ENCODE assay signal across 8 mouse cellular contexts in the genomic region with DNA sequence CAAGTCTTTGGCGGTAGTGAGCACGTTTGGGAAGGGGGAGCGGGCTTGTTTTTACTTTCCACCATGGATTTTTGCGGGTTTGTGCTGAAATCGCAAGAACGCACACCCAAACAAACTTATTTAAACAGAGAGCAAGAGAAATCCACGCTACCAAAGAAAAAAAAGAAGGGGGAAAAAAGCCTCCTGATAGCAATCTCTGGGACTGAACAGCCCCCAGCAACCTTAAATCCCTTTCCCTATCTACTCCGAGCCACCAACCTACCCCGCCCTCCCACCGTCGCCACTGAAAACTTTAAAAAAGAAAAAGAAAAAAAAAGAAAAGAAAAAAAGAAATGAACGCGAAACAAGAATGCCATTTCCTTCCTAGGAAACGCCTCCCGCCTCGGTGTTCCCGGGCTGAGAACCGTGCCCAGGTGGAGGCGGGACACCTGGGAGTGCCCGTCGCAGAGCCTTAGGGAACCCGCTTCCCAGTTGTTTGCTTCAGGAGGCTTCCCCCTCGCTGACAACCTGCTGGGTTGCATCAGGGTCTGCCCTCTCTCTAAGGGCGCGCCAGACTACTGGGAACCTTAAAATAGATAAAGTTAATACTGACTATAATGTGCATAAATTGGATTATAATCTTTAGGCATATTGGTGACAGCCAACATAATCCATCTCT. TPM values are rescaled to one million over a fixed set of nuclear protein-coding genes. Genes with fewer than 3 reads are reported as not detected.
DNase-seq lines count a peak whose midpoint lies in the region; ATAC-seq and TF ChIP-seq lines count a peak whose summit lies in the region.

No protein-coding gene starts in this region.

- peak overlapping the region; percentile 69 for H3K9ac ChIP-seq in ES-Bruce4 (ENCODE audit: low read depth, poor library complexity, severe bottlenecking)
- peak overlapping the region; percentile 43 for H3K9ac ChIP-seq in limb, embryonic 11.5 days (ENCODE audit: low read length)
- H3K9ac ChIP-seq in midbrain, embryonic 13.5 days (replicated peaks) = peak overlapping the region; percentile 57

- peak overlapping the region; percentile 80 for H3K4me2 ChIP-seq in limb, embryonic 11.5 days (ENCODE audit: low read depth, severe bottlenecking)
- peak overlapping the region; percentile 76 for H3K4me2 ChIP-seq in midbrain, embryonic 13.5 days (replicated peaks)

- ATAC-seq in limb, embryonic 11.5 days (ENCODE audit: insufficient number of reproducible peaks, low FRiP score, low TSS enrichment, low read depth) = no peak
- no peak for ATAC-seq in midbrain, embryonic 13.5 days

- H3K9me3 ChIP-seq in ES-Bruce4 (replicated peaks; ENCODE audit: control insufficient read depth, insufficient read depth, low read length, poor library complexity, severe bottlenecking) = no peaks in the 10 kb centered on the region
- H3K9me3 ChIP-seq in limb, embryonic 11.5 days (ENCODE audit: control insufficient read depth, low read length) = no peaks in the 10 kb centered on the region
- no peaks in the 10 kb centered on the region for H3K9me3 ChIP-seq in midbrain, embryonic 13.5 days

- peak overlapping the region; percentile 87 for H3K4me3 ChIP-seq in ES-Bruce4 (ENCODE audit: low read depth, low read length)
- H3K4me3 ChIP-seq in limb, embryonic 11.5 days (ENCODE audit: low read depth, low read length) = peak overlapping the region; percentile 76
- H3K4me3 ChIP-seq in midbrain, embryonic 13.5 days (replicated peaks) = peak overlapping the region; percentile 91

- intact Hi-C loops in heart, postnatal 14 days (cut with DNase I) = loop anchor here (2.0 to 10.0 kb wide), 6 partner anchors 61 to 667 kb away; a partner anchor contains a TSS

- no peak for TF ChIP-seq EP300 in ES-Bruce4 (IDR thresholded peaks at IDR 0.05; ENCODE audit: insufficient read depth, low read depth, low read length)

- H3K36me3 ChIP-seq in ES-Bruce4 (ENCODE audit: control insufficient read depth, insufficient read depth, low read length, poor library complexity, severe bottlenecking) = no peaks in the 10 kb centered on the region
- H3K36me3 ChIP-seq in limb, embryonic 11.5 days (ENCODE audit: control insufficient read depth, insufficient read depth, low read length) = no peaks in the 10 kb centered on the region
- no peaks in the 10 kb centered on the region for H3K36me3 ChIP-seq in midbrain, embryonic 13.5 days

- WGBS in limb, embryonic 11.5 days = 0% methylated on average over 25 of the region's 25 CpGs
- 0% methylated on average over 25 of the region's 25 CpGs for WGBS in midbrain, embryonic 13.5 days

- H3K27me3 ChIP-seq in ES-Bruce4 (ENCODE audit: control insufficient read depth, insufficient read depth, low read length, poor library complexity, severe bottlenecking) = peaks cover 8% of the 10 kb centered on the region
- no peaks in the 10 kb centered on the region for H3K27me3 ChIP-seq in limb, embryonic 11.5 days (ENCODE audit: control insufficient read depth, insufficient read depth, low read length)
- peaks cover 11% of the 10 kb centered on the region for H3K27me3 ChIP-seq in midbrain, embryonic 13.5 days

- H3K27ac ChIP-seq in ES-Bruce4 (ENCODE audit: insufficient read depth, low read length) = no peak overlapping the region
- H3K27ac ChIP-seq in limb, embryonic 11.5 days (replicated peaks; ENCODE audit: low read depth, low read length) = no peak overlapping the region; the same call in 1 of the 2 replicates
- peak overlapping the region; percentile 99; the same call in 1 of the 2 replicates for H3K27ac ChIP-seq in midbrain, embryonic 13.5 days

- H3K4me1 ChIP-seq in ES-Bruce4 (ENCODE audit: control insufficient read depth, insufficient read depth, low read length) = no peaks in the 10 kb centered on the region
- H3K4me1 ChIP-seq in limb, embryonic 11.5 days (ENCODE audit: control insufficient read depth, insufficient read depth, low read length) = peaks cover 10% of the 10 kb centered on the region
- H3K4me1 ChIP-seq in midbrain, embryonic 13.5 days (replicated peaks) = peaks cover 37% of the 10 kb centered on the region

- no peak for TF ChIP-seq CTCF in ES-Bruce4 (IDR thresholded peaks at IDR 0.05; ENCODE audit: low read depth, low read length)

- no peak for TF ChIP-seq POLR2A in ES-Bruce4 (IDR thresholded peaks at IDR 0.05; ENCODE audit: insufficient read depth, low read length)

- peak; percentile 58 for DNase-seq in 3134 (ENCODE audit: extremely low read depth, insufficient read length, low spot score)
- peak; percentile 44 for DNase-seq in embryo, embryonic 9.5 days (ENCODE audit: extremely low spot score)
- peak; percentile 14 to 26 for DNase-seq in heart, postnatal 14 days
- peak; percentile 61 for DNase-seq in limb, embryonic 11.5 days (ENCODE audit: low spot score)
- DNase-seq in thymus, postnatal 10 days (ENCODE audit: low spot score in 2 of 2) = peak; percentile 17 to 21
- DNase-seq in layer of hippocampus, adult 9-10 months (ENCODE audit: low spot score) = no peak

RNA-seq across cellular contexts. Expression of a gene that starts 0.7 kb away (rescaled TPM):
- polyA plus RNA-seq in ES-Bruce4 (2011; ENCODE audit: insufficient read depth, insufficient read length, low read depth, missing spikeins) = 17.9 and 19.2 TPM in 2 replicates
- total RNA-seq in heart, postnatal 14 days (2021) = 10 to 100 TPM; 11.1 to 12.4 TPM
- 60.0 and 63.5 TPM in 2 replicates for polyA plus RNA-seq in limb, embryonic 11.5 days (2014; fragmentation: Nextera tagmentation; extraction: Ambion mirVana)
- 115 and 119 TPM in 2 replicates for polyA plus RNA-seq in midbrain, embryonic 13.5 days (2015; fragmentation: Nextera tagmentation; extraction: Ambion mirVana)
